Mouse (Mus musculus): ENCODE data around the gene Wbp1. TPM values are rescaled to one million over a fixed set of nuclear protein-coding genes. Genes with fewer than 3 reads are reported as not detected.

Wbp1 gene
- 83.4 and 95.3 TPM in 2 replicates for polyA plus RNA-seq (2012; rRNA removed)

DNA sequence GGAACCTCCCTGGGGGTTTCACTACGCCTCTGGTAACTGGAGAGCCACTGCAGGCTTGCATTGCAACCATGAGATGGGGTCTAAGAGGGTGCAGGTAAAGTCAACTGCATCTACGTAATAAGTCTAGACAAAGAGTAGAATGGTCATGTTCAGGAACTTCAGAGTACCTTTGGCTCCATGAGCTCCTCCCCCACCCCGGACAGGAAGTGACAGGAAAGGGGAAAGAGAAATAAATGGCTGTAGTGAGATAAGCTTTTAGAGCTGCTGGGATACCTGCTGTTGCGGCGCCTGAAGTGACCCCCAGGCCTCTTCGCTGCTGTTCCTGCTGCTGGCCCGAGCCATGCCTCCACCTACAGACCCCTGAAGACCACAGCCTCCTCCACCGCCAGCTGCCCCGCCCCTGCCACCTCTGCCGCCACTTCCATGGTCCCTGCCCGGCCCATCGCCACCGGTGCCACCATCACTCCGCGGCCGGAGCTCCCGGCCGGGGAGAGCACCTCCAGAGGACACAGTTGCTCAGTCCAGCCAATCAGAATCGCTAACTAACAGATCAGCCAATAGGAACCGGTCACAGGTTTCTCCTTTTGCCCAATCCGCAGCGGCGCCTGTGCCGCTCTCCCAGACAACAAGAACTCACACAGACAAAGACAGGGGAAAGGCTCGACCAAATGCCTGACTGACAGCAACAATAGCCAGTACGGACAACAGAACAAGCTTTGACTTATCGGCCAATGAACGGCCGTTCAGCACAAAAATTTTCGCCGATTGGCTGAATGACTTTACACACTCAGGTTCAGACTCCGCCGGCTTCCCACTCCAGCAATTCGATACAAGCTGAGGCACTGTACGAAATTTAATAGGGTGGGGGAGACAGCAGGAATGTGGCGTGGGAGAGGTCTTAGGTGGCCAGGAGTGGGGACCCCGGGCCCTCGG is at the start of gene Wbp1:
Wbp1 (minus strand) TSS at position 630 of the 933 bp plus-strand sequence.
- Histone ChIP-seq H3K4me1 (ENCODE audit: control insufficient read depth, insufficient read depth, insufficient read length) (peaks cover 26% of the 10 kb centered on the region), H3K27ac (ENCODE audit: insufficient read depth, low read length) (peak within 1 kb of the TSS; percentile 79), H3K4me3 (ENCODE audit: extremely low read depth, insufficient read depth, insufficient read length) (peak within 1 kb of the TSS; percentile 83), H3K36me3 (ENCODE audit: control insufficient read depth, insufficient read depth, low read length) (peaks cover 2% of the 10 kb centered on the region), H3K27me3 (ENCODE audit: control insufficient read depth, insufficient read depth, low read length) (no peaks in the 10 kb centered on the region)
- peak; percentile 93 to 98 for DNase-seq (ENCODE audit: low read depth in 1 of 2, low spot score in 2 of 2)
- TF ChIP-seq POLR2A (IDR thresholded peaks at IDR 0.05; ENCODE audit: low read depth, low read length) (peak; percentile 64), CTCF (IDR thresholded peaks at IDR 0.05; ENCODE audit: extremely low read depth, insufficient read depth, insufficient read length, insufficient replicate concordance) (no peak)
- WGBS = under 1% methylated on average over 38 of the region's 38 CpGs

DNA sequence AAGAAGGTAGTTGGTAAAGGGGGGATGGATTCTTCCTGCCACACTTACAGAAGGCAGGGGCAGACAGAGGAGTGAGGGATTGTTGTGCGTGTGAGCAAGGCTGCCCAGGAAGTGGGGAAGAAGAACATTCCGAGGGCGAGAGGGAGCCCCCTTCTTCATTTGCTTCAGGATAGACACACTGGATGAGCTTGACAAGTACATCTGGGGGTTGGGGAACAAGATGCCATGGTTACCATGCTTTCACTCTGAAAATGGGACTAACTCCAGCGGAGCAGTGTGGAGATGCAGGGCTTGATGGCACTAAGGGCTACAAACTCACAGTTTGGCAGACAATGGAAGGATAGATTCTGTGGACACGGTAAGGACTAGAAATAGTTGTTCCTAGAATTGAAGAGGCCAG is 49.7 kb upstream of the Wbp1 start:
- H3K27ac ChIP-seq (ENCODE audit: insufficient read depth, low read length) = no peak overlapping the region
- no peaks in the 10 kb centered on the region for H3K36me3 ChIP-seq (ENCODE audit: control insufficient read depth, insufficient read depth, low read length)
- no peaks in the 10 kb centered on the region for H3K27me3 ChIP-seq (ENCODE audit: control insufficient read depth, insufficient read depth, low read length)
- H3K4me1 ChIP-seq (ENCODE audit: control insufficient read depth, insufficient read depth, insufficient read length) = no peaks in the 10 kb centered on the region
- DNase-seq (ENCODE audit: low read depth in 1 of 2, low spot score in 2 of 2) = no peak
- no peak overlapping the region for H3K4me3 ChIP-seq (ENCODE audit: extremely low read depth, insufficient read depth, insufficient read length)
- TF ChIP-seq POLR2A (IDR thresholded peaks at IDR 0.05; ENCODE audit: low read depth, low read length) = no peak
- no peak for TF ChIP-seq CTCF (IDR thresholded peaks at IDR 0.05; ENCODE audit: extremely low read depth, insufficient read depth, insufficient read length, insufficient replicate concordance)
- WGBS = 88% methylated on average over 5 of the region's 5 CpGs

DNA sequence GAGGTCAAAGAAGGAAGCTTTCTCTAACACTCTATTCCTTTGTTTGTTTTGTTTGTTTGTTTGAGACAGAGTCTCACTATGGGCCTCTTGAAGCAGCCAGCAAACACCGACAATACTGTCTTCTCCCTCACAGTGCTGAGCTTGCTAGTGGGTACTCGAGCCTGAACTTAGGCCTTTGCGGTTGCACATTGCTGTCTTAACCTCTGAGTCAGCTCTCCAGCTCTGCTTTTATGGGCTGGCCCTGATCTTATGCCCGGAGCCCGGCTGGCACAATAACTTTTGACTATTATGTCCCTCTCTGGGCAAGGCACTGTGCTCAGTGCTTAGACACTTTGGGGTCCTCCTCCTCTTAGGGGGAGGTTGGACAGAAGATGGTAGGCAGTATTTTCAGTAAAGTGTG is 48.5 kb upstream of the Wbp1 start:
- Histone ChIP-seq H3K27ac (ENCODE audit: insufficient read depth, low read length) (no peak overlapping the region), H3K36me3 (ENCODE audit: control insufficient read depth, insufficient read depth, low read length) (no peaks in the 10 kb centered on the region), H3K4me3 (ENCODE audit: extremely low read depth, insufficient read depth, insufficient read length) (no peak overlapping the region), H3K27me3 (ENCODE audit: control insufficient read depth, insufficient read depth, low read length) (no peaks in the 10 kb centered on the region), H3K4me1 (ENCODE audit: control insufficient read depth, insufficient read depth, insufficient read length) (0 out of 2 replicates have a peak, but pooled peaks cover 3% of the 10 kb centered on the region)
- 88% methylated on average over 5 of the region's 5 CpGs for WGBS
- DNase-seq (ENCODE audit: low read depth in 1 of 2, low spot score in 2 of 2) = no peak
- no peak for TF ChIP-seq POLR2A (IDR thresholded peaks at IDR 0.05; ENCODE audit: low read depth, low read length)
- no peak for TF ChIP-seq CTCF (IDR thresholded peaks at IDR 0.05; ENCODE audit: extremely low read depth, insufficient read depth, insufficient read length, insufficient replicate concordance)

DNA sequence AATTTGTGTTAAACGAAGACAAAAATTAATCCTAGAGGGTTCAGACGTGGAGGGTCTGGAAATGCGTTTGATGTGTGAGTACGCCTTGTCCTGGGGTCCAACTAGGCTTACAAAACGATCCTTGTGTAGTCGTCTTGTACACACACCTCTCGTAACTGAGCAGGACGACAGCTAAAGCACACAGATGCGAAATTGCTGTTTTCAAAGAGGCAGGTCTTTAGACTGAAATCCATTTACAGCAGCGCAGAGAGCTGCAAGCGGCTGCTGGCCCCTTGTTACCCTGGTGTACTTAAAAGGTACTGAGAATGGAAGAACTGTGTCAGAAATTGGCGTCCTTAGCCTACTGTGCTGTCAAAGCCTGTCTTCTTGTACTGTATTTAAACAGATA is 44.9 kb upstream of the Wbp1 start:
- no peak overlapping the region for H3K27ac ChIP-seq (ENCODE audit: insufficient read depth, low read length)
- H3K27me3 ChIP-seq (ENCODE audit: control insufficient read depth, insufficient read depth, low read length) = peaks cover 7% of the 10 kb centered on the region
- no peak for TF ChIP-seq CTCF (IDR thresholded peaks at IDR 0.05; ENCODE audit: extremely low read depth, insufficient read depth, insufficient read length, insufficient replicate concordance)
- no peak for TF ChIP-seq POLR2A (IDR thresholded peaks at IDR 0.05; ENCODE audit: low read depth, low read length)
- peak overlapping the region; percentile 86 for H3K4me3 ChIP-seq (ENCODE audit: extremely low read depth, insufficient read depth, insufficient read length)
- peak in 1 of 2 experiments; percentile 22 for DNase-seq (ENCODE audit: low read depth in 1 of 2, low spot score in 2 of 2)
- under 1% methylated on average over 12 of the region's 12 CpGs for WGBS
- no peaks in the 10 kb centered on the region for H3K36me3 ChIP-seq (ENCODE audit: control insufficient read depth, insufficient read depth, low read length)
- H3K4me1 ChIP-seq (ENCODE audit: control insufficient read depth, insufficient read depth, insufficient read length) = peaks cover 3% of the 10 kb centered on the region; the same call in 1 of the 2 replicates

DNA sequence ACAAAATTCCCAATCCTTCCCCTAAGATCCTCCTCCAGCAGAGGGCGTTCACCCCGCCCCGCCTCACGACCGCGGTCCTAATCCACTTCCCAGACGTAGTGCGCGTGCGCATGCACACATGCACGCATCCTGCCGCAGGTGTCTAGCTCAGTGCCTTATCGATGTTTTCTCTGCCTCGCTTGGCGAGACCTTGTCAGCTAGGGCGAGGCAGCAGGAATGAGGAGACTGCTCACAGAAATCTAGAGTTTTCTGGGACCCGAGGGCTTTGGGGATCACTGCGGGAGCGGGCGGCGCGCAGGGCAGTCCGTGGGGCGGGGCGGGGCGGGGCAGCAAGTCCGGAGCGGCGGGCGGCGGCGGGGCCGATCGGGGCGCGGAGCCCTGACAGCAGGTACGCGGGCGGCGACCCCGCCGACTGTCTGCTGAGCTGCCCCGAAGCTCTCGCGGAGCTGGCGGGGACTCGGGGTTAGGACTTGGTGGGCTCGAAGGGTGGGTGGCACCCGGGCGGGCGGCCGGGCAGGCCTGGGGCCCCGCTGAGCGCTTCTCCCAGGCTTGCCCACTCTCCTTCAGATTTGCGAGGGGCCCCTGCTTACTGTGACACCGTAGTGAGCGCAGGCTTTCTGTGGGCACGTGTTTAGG is 44.4 kb upstream of the Wbp1 start, which contains the start of gene Dctn1:
Dctn1 (plus strand) TSS at position 314 of the 636 bp plus-strand sequence.
- Histone ChIP-seq H3K36me3 (ENCODE audit: control insufficient read depth, insufficient read depth, low read length) (no peaks in the 10 kb centered on the region), H3K27me3 (ENCODE audit: control insufficient read depth, insufficient read depth, low read length) (peaks cover 7% of the 10 kb centered on the region), H3K27ac (ENCODE audit: insufficient read depth, low read length) (peak within 1 kb of the TSS; percentile 86), H3K4me3 (ENCODE audit: extremely low read depth, insufficient read depth, insufficient read length) (peak within 1 kb of the TSS; percentile 86), H3K4me1 (ENCODE audit: control insufficient read depth, insufficient read depth, insufficient read length) (peaks cover 3% of the 10 kb centered on the region; the same call in 1 of the 2 replicates)
- TF ChIP-seq POLR2A (IDR thresholded peaks at IDR 0.05; ENCODE audit: low read depth, low read length) (peak; percentile 16; the same call in 1 of the 2 replicates), CTCF (IDR thresholded peaks at IDR 0.05; ENCODE audit: extremely low read depth, insufficient read depth, insufficient read length, insufficient replicate concordance) (peak; percentile 66)
- under 1% methylated on average over 58 of the region's 58 CpGs for WGBS
- peak; percentile 89 to 90 for DNase-seq (ENCODE audit: low read depth in 1 of 2, low spot score in 2 of 2)

DNA sequence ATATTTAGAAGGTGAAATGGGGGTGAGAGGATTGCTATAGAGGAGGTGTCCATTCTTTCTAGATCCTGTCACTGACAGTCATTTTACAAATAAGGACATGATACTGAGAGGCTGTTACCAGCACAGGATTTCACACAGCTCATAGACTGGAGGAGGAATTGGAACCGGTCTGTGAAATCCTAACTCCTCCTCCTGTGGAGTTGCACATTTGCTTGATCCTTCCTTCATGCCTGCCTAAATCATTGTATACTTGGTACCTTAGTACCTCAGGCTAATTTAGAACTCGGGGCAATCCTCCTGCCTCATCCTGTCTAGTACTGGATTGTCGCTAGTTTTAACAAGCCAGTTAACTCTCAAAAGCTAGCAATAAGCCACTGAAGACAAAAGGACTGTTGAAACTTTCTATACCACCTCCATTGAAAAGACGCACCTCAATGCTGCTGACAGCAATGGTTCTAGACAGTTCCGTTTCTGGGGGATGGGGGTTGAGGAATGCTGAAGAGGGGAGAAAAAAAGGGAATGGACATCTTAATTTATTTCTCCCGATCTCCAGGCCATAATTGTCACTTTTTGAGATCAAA is 43.8 kb upstream of the Wbp1 start:
- Histone ChIP-seq H3K4me1 (ENCODE audit: control insufficient read depth, insufficient read depth, insufficient read length) (peaks cover 3% of the 10 kb centered on the region; the same call in 1 of the 2 replicates), H3K27ac (ENCODE audit: insufficient read depth, low read length) (no peak overlapping the region), H3K4me3 (ENCODE audit: extremely low read depth, insufficient read depth, insufficient read length) (peak overlapping the region; percentile 86), H3K36me3 (ENCODE audit: control insufficient read depth, insufficient read depth, low read length) (no peaks in the 10 kb centered on the region), H3K27me3 (ENCODE audit: control insufficient read depth, insufficient read depth, low read length) (peaks cover 7% of the 10 kb centered on the region)
- TF ChIP-seq POLR2A (IDR thresholded peaks at IDR 0.05; ENCODE audit: low read depth, low read length) (no peak), CTCF (IDR thresholded peaks at IDR 0.05; ENCODE audit: extremely low read depth, insufficient read depth, insufficient read length, insufficient replicate concordance) (no peak)
- 3% methylated on average over 6 of the region's 6 CpGs for WGBS
- DNase-seq (ENCODE audit: low read depth in 1 of 2, low spot score in 2 of 2) = no peak

Measured in spleen, adult 2 months (tissue).